Mouse (Mus musculus): ENCODE data around the gene Mrap.

DNA sequence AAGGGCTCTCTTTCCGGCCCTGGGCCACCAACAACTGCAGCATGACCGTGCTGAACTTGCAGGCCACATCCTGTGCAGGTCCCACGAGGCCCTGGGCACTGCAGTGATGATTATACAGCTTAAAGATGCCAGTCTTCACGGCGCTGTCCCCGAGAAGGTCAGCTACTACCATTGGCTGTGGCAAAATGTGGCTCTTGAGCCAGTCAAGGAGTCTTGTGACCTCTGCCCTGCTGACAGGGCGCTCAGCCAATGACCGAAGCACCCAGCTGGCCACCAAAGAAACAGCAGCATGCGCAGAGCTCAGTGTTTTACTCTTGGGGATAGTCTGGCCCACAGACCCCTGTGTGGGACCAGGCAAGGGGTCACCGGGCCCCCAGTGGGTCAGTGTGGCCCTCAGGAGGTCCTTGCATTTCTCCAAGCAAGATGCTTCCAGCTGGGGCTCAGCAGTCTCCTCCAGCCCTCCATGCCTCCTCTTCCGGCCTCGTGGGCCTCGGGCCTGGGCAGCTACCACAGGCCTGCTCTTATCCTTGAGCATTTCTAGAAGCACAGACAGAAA is 15.5 kb downstream of the Mrap start:
- TF ChIP-seq E2F4 (IDR thresholded peaks at IDR 0.05; ENCODE audit: insufficient replicate concordance, low read depth, low read length) (no peak), CHD2 (IDR thresholded peaks at IDR 0.05; ENCODE audit: low read length) (no peak), POLR2A (IDR thresholded peaks at IDR 0.05; ENCODE audit: low read depth, low read length) (no peak)

All from CH12.LX (cell line).